Comparison of ENCODE assay signal across 31 mouse cellular contexts in the genomic region with DNA sequence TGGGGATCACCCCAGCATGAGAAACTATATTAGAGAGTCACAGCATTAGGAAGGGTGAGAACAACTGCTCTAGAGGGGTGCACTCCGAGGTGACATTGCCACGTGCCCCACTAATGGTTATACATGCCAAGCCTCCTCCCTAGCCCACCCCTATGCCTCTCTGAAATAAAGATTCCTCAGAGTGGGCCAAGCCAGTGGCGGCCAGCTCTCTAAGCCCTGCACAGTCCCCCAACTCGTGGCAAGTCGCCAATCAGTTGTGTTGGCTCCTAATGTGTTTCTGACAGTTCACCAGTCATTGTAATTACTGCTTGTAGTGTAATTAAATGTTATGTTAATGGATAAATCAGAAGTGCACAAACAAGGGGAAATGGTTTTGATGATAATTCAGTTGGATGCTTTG. TPM values are rescaled to one million over a fixed set of nuclear protein-coding genes. Genes with fewer than 3 reads are reported as not detected.
A peak's percentile ranks its signal among the peaks of the same experiment; 100 is the strongest.
DNase-seq lines count a peak whose midpoint lies in the region; ATAC-seq and TF ChIP-seq lines count a peak whose summit lies in the region.
"Had no signal": no experiment of that assay in that cellular context is flagged by ENCODE, and none has a peak within 500 bp of the region (broad histone marks: within the 10 kb centered on the region; RNA-seq: fewer than 3 reads in every experiment).

No protein-coding gene starts in this region.

- no peaks in the 10 kb centered on the region for H3K36me3 ChIP-seq in forebrain, embryonic 14.5 days (ENCODE audit: control insufficient read depth, insufficient read depth, low read length)
- H3K36me3 ChIP-seq in forebrain, embryonic 12.5 days (replicated peaks): no peaks in the 10 kb centered on the region
- H3K36me3 ChIP-seq in lung, embryonic 14.5 days (ENCODE audit: insufficient read depth): no peaks in the 10 kb centered on the region
- H3K36me3 ChIP-seq: embryonic facial prominence, embryonic 13.5 days; G1E; heart, embryonic 15.5 days; limb, embryonic 15.5 days; liver, embryonic 15.5 days; neural tube, embryonic 15.5 days had no signal

- no peak overlapping the region for H3K4me2 ChIP-seq in forebrain, embryonic 14.5 days (ENCODE audit: low read length)
- no peak overlapping the region for H3K4me2 ChIP-seq in forebrain, embryonic 12.5 days
- no peak overlapping the region for H3K4me2 ChIP-seq in lung, embryonic 14.5 days
- H3K4me2 ChIP-seq: embryonic facial prominence, embryonic 13.5 days; heart, embryonic 15.5 days; limb, embryonic 15.5 days; liver, embryonic 15.5 days; neural tube, embryonic 15.5 days had no signal

- H3K27me3 ChIP-seq in forebrain, embryonic 14.5 days (replicated peaks; ENCODE audit: control insufficient read depth, insufficient read depth, low read length): no peaks in the 10 kb centered on the region
- H3K27me3 ChIP-seq in forebrain, embryonic 12.5 days: no peaks in the 10 kb centered on the region
- no peaks in the 10 kb centered on the region for H3K27me3 ChIP-seq in lung, embryonic 14.5 days (ENCODE audit: insufficient read depth, low read length)
- H3K27me3 ChIP-seq: embryonic facial prominence, embryonic 13.5 days; limb, embryonic 15.5 days; liver, embryonic 15.5 days; neural tube, embryonic 15.5 days had no signal

- DNase-seq in forebrain, embryonic 14.5 days (ENCODE audit: low spot score): peak; percentile 78
- DNase-seq in lung, embryonic 14.5 days: peak; percentile 47
- no peak for DNase-seq in lung, postnatal 25 days (ENCODE audit: low spot score)
- DNase-seq in right cerebral cortex, postnatal 4 days: peak; percentile 49
- DNase-seq in right cerebral cortex, postnatal 14 days: no peak
- peak; percentile 23 for DNase-seq in retina, postnatal 7 days (ENCODE audit: low read depth, low spot score)
- DNase-seq in frontal cortex, adult 2 months (ENCODE audit: extremely low spot score in 1 of 2, low spot score in 1 of 2): no peak
- DNase-seq: adrenal gland, postnatal 14 days; B cell, adult 2 months; cerebellum, postnatal 36 days; embryo, embryonic 11 days; heart, postnatal 36 days; kidney, adult 2 months; layer of hippocampus, adult 9-11 months; right cerebral cortex, postnatal 25 days; thymus, postnatal 14 days had no signal

- ATAC-seq in forebrain, embryonic 14.5 days: peak; percentile 48; the same call in 1 of the 2 replicates
- ATAC-seq in forebrain, embryonic 12.5 days (ENCODE audit: low FRiP score): no peak
- no peak for ATAC-seq in lung, embryonic 14.5 days (ENCODE audit: insufficient read depth)
- ATAC-seq: activated CD4-positive, CD25-positive, alpha-beta regulatory T cell, adult 4 months; inflammation-experienced regulatory T-cells, adult 6 months had no signal

- 33% methylated on average over 5 of the region's 5 CpGs for WGBS in forebrain, embryonic 14.5 days
- WGBS in forebrain, embryonic 12.5 days: 66% methylated on average over 5 of the region's 5 CpGs
- 52% methylated on average over 5 of the region's 5 CpGs for WGBS in lung, embryonic 14.5 days

- H3K4me1 ChIP-seq in forebrain, embryonic 14.5 days (ENCODE audit: control insufficient read depth, insufficient read depth, low read length): no peaks in the 10 kb centered on the region
- H3K4me1 ChIP-seq in forebrain, embryonic 12.5 days: no peaks in the 10 kb centered on the region
- H3K4me1 ChIP-seq in lung, embryonic 14.5 days (ENCODE audit: insufficient read depth): no peaks in the 10 kb centered on the region
- H3K4me1 ChIP-seq: heart, embryonic 15.5 days; limb, embryonic 15.5 days; liver, embryonic 15.5 days; neural tube, embryonic 15.5 days had no signal

- no peak overlapping the region for H3K9ac ChIP-seq in forebrain, embryonic 14.5 days (ENCODE audit: low read length)
- no peak overlapping the region for H3K9ac ChIP-seq in forebrain, embryonic 12.5 days
- no peak overlapping the region for H3K9ac ChIP-seq in lung, embryonic 14.5 days
- H3K9ac ChIP-seq: embryonic facial prominence, embryonic 13.5 days; heart, embryonic 15.5 days; limb, embryonic 15.5 days; liver, embryonic 15.5 days; neural tube, embryonic 15.5 days had no signal

- H3K27ac ChIP-seq in forebrain, embryonic 14.5 days (ENCODE audit: low read depth, low read length): no peak overlapping the region
- no peak overlapping the region for H3K27ac ChIP-seq in forebrain, embryonic 12.5 days
- no peak overlapping the region for H3K27ac ChIP-seq in lung, embryonic 14.5 days (ENCODE audit: low read depth)
- H3K27ac ChIP-seq: embryonic facial prominence, embryonic 13.5 days; heart, embryonic 15.5 days; kidney, postnatal 0 days; limb, embryonic 15.5 days; liver, embryonic 15.5 days; macrophage; neural tube, embryonic 15.5 days had no signal

- no peak overlapping the region for H3K4me3 ChIP-seq in forebrain, embryonic 14.5 days (ENCODE audit: low read depth, low read length)
- no peak overlapping the region for H3K4me3 ChIP-seq in forebrain, embryonic 12.5 days (replicated peaks)
- no peak overlapping the region for H3K4me3 ChIP-seq in lung, embryonic 14.5 days (ENCODE audit: low read depth, low read length)
- H3K4me3 ChIP-seq: embryonic facial prominence, embryonic 13.5 days; erythroblast, embryonic 14.5 days; heart, embryonic 15.5 days; limb, embryonic 15.5 days; liver, embryonic 15.5 days; neural tube, embryonic 15.5 days had no signal

- TF ChIP-seq CTCF in lung, embryonic 14.5 days (IDR thresholded peaks at IDR 0.05; ENCODE audit: low read depth): no peak

- H3K9me3 ChIP-seq in forebrain, embryonic 14.5 days (replicated peaks; ENCODE audit: control insufficient read depth, low read length): no peaks in the 10 kb centered on the region
- no peaks in the 10 kb centered on the region for H3K9me3 ChIP-seq in forebrain, embryonic 12.5 days
- H3K9me3 ChIP-seq in lung, embryonic 14.5 days (ENCODE audit: low read depth, low read length): no peaks in the 10 kb centered on the region
- H3K9me3 ChIP-seq: embryonic facial prominence, embryonic 13.5 days; G1E; heart, embryonic 15.5 days; limb, embryonic 15.5 days; liver, embryonic 15.5 days; neural tube, embryonic 15.5 days had no signal

RNA-seq across cellular contexts. Expression of gene Sppl2c, which starts 6.3 kb away (rescaled TPM):
- polyA plus RNA-seq in forebrain, embryonic 14.5 days (2014; fragmentation: Nextera tagmentation; extraction: Ambion mirVana): not detected in 2 replicates
- not detected in 2 replicates for polyA plus RNA-seq in forebrain, embryonic 12.5 days (2016; fragmentation: Nextera tagmentation; extraction: Ambion mirVana)
- polyA plus RNA-seq in lung, embryonic 14.5 days (2014; fragmentation: Nextera tagmentation; extraction: Ambion mirVana): not detected in 2 replicates
- not detected in 2 replicates for polyA plus RNA-seq in frontal cortex, adult 2 months (2012; rRNA removed)
- polyA plus RNA-seq: activated CD4-positive, CD25-positive, alpha-beta regulatory T cell, adult 4 months; embryonic facial prominence, embryonic 13.5 days; erythroblast, embryonic 14.5 days; G1E; heart, embryonic 15.5 days; inflammation-experienced regulatory T-cells, adult 6 months; kidney, postnatal 0 days; limb, embryonic 15.5 days; liver, embryonic 15.5 days; lung, embryonic 16.5 days; macrophage; neural tube, embryonic 15.5 days; spleen, adult 2 months had no signal

RNA-seq across cellular contexts. Expression of gene Crhr1, which starts 47.1 kb away (rescaled TPM):
- 3.0 and 3.1 TPM in 2 replicates for polyA plus RNA-seq in forebrain, embryonic 14.5 days (2014; fragmentation: Nextera tagmentation; extraction: Ambion mirVana)
- polyA plus RNA-seq in forebrain, embryonic 12.5 days (2016; fragmentation: Nextera tagmentation; extraction: Ambion mirVana): 0.56 TPM in 2 replicates
- polyA plus RNA-seq in lung, embryonic 14.5 days (2014; fragmentation: Nextera tagmentation; extraction: Ambion mirVana): not detected in 2 replicates
- polyA plus RNA-seq in frontal cortex, adult 2 months (2012; rRNA removed): 39.1 and 40.3 TPM in 2 replicates
- polyA plus RNA-seq: activated CD4-positive, CD25-positive, alpha-beta regulatory T cell, adult 4 months; erythroblast, embryonic 14.5 days; G1E; heart, embryonic 15.5 days; inflammation-experienced regulatory T-cells, adult 6 months; kidney, adult 2 months; large intestine, adult 2 months; limb, embryonic 15.5 days; liver, embryonic 15.5 days; lung, embryonic 16.5 days; macrophage had no signal

RNA-seq across cellular contexts. Expression of gene Mapt, which starts 51.4 kb away (rescaled TPM):
- 354 and 601 TPM in 2 replicates for polyA plus RNA-seq in forebrain, embryonic 14.5 days (2014; fragmentation: Nextera tagmentation; extraction: Ambion mirVana)
- polyA plus RNA-seq in forebrain, embryonic 12.5 days (2016; fragmentation: Nextera tagmentation; extraction: Ambion mirVana): 115 and 134 TPM in 2 replicates
- 2.5 and 4.1 TPM in 2 replicates for polyA plus RNA-seq in lung, embryonic 14.5 days (2014; fragmentation: Nextera tagmentation; extraction: Ambion mirVana)
- 232 and 238 TPM in 2 replicates for polyA plus RNA-seq in frontal cortex, adult 2 months (2012; rRNA removed)
- polyA plus RNA-seq: erythroblast, embryonic 14.5 days; macrophage had no signal

Comparison
In these comparisons a context has a peak if more than half of its experiments do, and no peak if none do; other contexts are left out.
1. DNase-seq: peak in forebrain, embryonic 14.5 days (single experiment), lung, embryonic 14.5 days (single experiment), right cerebral cortex, postnatal 4 days (single experiment) and retina, postnatal 7 days (single experiment); none in lung, postnatal 25 days (single experiment), right cerebral cortex, postnatal 14 days (single experiment) and frontal cortex, adult 2 months (0 of 2).
2. RNA of gene Mapt, which starts 51.4 kb away (polyA plus RNA-seq): 354 to 601 TPM in forebrain, embryonic 14.5 days, 232 to 238 TPM in frontal cortex, adult 2 months and 115 to 134 TPM in forebrain, embryonic 12.5 days; 2.5 to 4.1 TPM in lung, embryonic 14.5 days; every median in the first group is over 10 times any median in the second.